Mouse (Mus musculus): Measurements from ENCODE around the gene Rxrb. TPM values are rescaled to one million over a fixed set of nuclear protein-coding genes. Genes with fewer than 3 reads are reported as not detected.

The Rxrb gene
- total and polyA plus RNA-seq, 2 experiments from 2014 or later = 28.4 to 29.4 TPM

- Histone ChIP-seq H3K27ac (ENCODE audit: low read depth) (no peak overlapping the region), H3K4me3 (ENCODE audit: low read depth, low read length) (no peak overlapping the region), H3K4me1 (ENCODE audit: control insufficient read depth, insufficient read depth) (no peaks in the 10 kb centered on the region), H3K9me3 (replicated peaks; ENCODE audit: control insufficient read depth, low read length) (0 out of 2 replicates have a peak, but pooled peaks cover 4% of the 10 kb centered on the region), H3K9ac (replicated peaks; ENCODE audit: low read depth, low read length) (no peak overlapping the region), H3K27me3 (ENCODE audit: control insufficient read depth, insufficient read depth, low read length) (no peaks in the 10 kb centered on the region), H3K4me2 (ENCODE audit: low read depth, low read length) (no peak overlapping the region), H3K36me3 (replicated peaks; ENCODE audit: control insufficient read depth, insufficient read depth, low read length) (no peaks in the 10 kb centered on the region)
- TF ChIP-seq EP300 (IDR thresholded peaks at IDR 0.05; ENCODE audit: low read depth) (no peak), CTCF (IDR thresholded peaks at IDR 0.05; ENCODE audit: low read depth) (no peak)
- WGBS = 53% methylated on average over 5 of the region's 5 CpGs
- ATAC-seq (ENCODE audit: insufficient read depth, low read depth) (no peak), DNase-seq (ENCODE audit: low spot score) (no peak)
These were observed 21.5 kb upstream of the Rxrb start for GRCm38 (mm10) chr17:34010156-34010555.

- DNase-seq (ENCODE audit: low spot score) (no peak), ATAC-seq (ENCODE audit: insufficient read depth, low read depth) (no peak)
These were observed 18.2 kb upstream of the Rxrb start for GRCm38 (mm10) chr17:34013436-34013835.

GRCm38 (mm10) chr17:34021539-34022413 lies 9.8 kb upstream of the Rxrb start:
- ATAC-seq (ENCODE audit: insufficient read depth, low read depth) (no peak), DNase-seq (ENCODE audit: low spot score) (no peak)
- TF ChIP-seq CTCF (IDR thresholded peaks at IDR 0.05; ENCODE audit: low read depth) (no peak), EP300 (IDR thresholded peaks at IDR 0.05; ENCODE audit: low read depth) (no peak)
- peaks cover 15% of the 10 kb centered on the region for H3K4me1 ChIP-seq (ENCODE audit: control insufficient read depth, insufficient read depth)
- WGBS = 93% methylated on average over 22 of the region's 23 CpGs
- no peaks in the 10 kb centered on the region for H3K27me3 ChIP-seq (ENCODE audit: control insufficient read depth, insufficient read depth, low read length)
- no peak overlapping the region for H3K4me3 ChIP-seq (ENCODE audit: low read depth, low read length)
- H3K36me3 ChIP-seq (replicated peaks; ENCODE audit: control insufficient read depth, insufficient read depth, low read length) = 0 out of 2 replicates have a peak, but pooled peaks cover 11% of the 10 kb centered on the region
- no peak overlapping the region for H3K9ac ChIP-seq (replicated peaks; ENCODE audit: low read depth, low read length)
- no peak overlapping the region for H3K27ac ChIP-seq (ENCODE audit: low read depth)
- H3K4me2 ChIP-seq (ENCODE audit: low read depth, low read length) = no peak overlapping the region
- H3K9me3 ChIP-seq (replicated peaks; ENCODE audit: control insufficient read depth, low read length) = 0 out of 2 replicates have a peak, but pooled peaks cover 4% of the 10 kb centered on the region

More at GRCm38 (mm10) chr17:34013436-34013835, 18.2 kb upstream of the Rxrb start:
- H3K9me3 ChIP-seq (replicated peaks; ENCODE audit: control insufficient read depth, low read length) = no peaks in the 10 kb centered on the region
- no peak overlapping the region for H3K4me2 ChIP-seq (ENCODE audit: low read depth, low read length)
- no peaks in the 10 kb centered on the region for H3K27me3 ChIP-seq (ENCODE audit: control insufficient read depth, insufficient read depth, low read length)
- H3K4me1 ChIP-seq (ENCODE audit: control insufficient read depth, insufficient read depth) = no peaks in the 10 kb centered on the region
- no peak overlapping the region for H3K27ac ChIP-seq (ENCODE audit: low read depth)
- TF ChIP-seq CTCF (IDR thresholded peaks at IDR 0.05; ENCODE audit: low read depth) (no peak), EP300 (IDR thresholded peaks at IDR 0.05; ENCODE audit: low read depth) (no peak)
- no peak overlapping the region for H3K9ac ChIP-seq (replicated peaks; ENCODE audit: low read depth, low read length)
- WGBS = 93% methylated on average over 8 of the region's 8 CpGs
- no peaks in the 10 kb centered on the region for H3K36me3 ChIP-seq (replicated peaks; ENCODE audit: control insufficient read depth, insufficient read depth, low read length)
- H3K4me3 ChIP-seq (ENCODE audit: low read depth, low read length) = no peak overlapping the region

GRCm38 (mm10) chr17:34022414-34022783 lies 9.2 kb upstream of the Rxrb start:
- Histone ChIP-seq H3K27me3 (ENCODE audit: control insufficient read depth, insufficient read depth, low read length) (no peaks in the 10 kb centered on the region), H3K9ac (replicated peaks; ENCODE audit: low read depth, low read length) (no peak overlapping the region), H3K4me3 (ENCODE audit: low read depth, low read length) (no peak overlapping the region), H3K9me3 (replicated peaks; ENCODE audit: control insufficient read depth, low read length) (0 out of 2 replicates have a peak, but pooled peaks cover 4% of the 10 kb centered on the region), H3K4me1 (ENCODE audit: control insufficient read depth, insufficient read depth) (peaks cover 22% of the 10 kb centered on the region), H3K4me2 (ENCODE audit: low read depth, low read length) (no peak overlapping the region), H3K36me3 (replicated peaks; ENCODE audit: control insufficient read depth, insufficient read depth, low read length) (0 out of 2 replicates have a peak, but pooled peaks cover 11% of the 10 kb centered on the region), H3K27ac (ENCODE audit: low read depth) (no peak overlapping the region)
- DNase-seq (ENCODE audit: low spot score) (no peak), ATAC-seq (ENCODE audit: insufficient read depth, low read depth) (no peak)
- TF ChIP-seq EP300 (IDR thresholded peaks at IDR 0.05; ENCODE audit: low read depth) = no peak
- 90% methylated on average over 14 of the region's 14 CpGs for WGBS

GRCm38 (mm10) chr17:34022987-34023386 lies 8.6 kb upstream of the Rxrb start:
- no peak overlapping the region for H3K27ac ChIP-seq (ENCODE audit: low read depth)
- H3K9ac ChIP-seq (replicated peaks; ENCODE audit: low read depth, low read length) = no peak overlapping the region
- ATAC-seq (ENCODE audit: insufficient read depth, low read depth) = no peak
- H3K36me3 ChIP-seq (replicated peaks; ENCODE audit: control insufficient read depth, insufficient read depth, low read length) = 0 out of 2 replicates have a peak, but pooled peaks cover 11% of the 10 kb centered on the region
- H3K4me2 ChIP-seq (ENCODE audit: low read depth, low read length) = no peak overlapping the region
- WGBS = 96% methylated on average over 20 of the region's 20 CpGs
- no peaks in the 10 kb centered on the region for H3K27me3 ChIP-seq (ENCODE audit: control insufficient read depth, insufficient read depth, low read length)
- 0 out of 2 replicates have a peak, but pooled peaks cover 4% of the 10 kb centered on the region for H3K9me3 ChIP-seq (replicated peaks; ENCODE audit: control insufficient read depth, low read length)
- H3K4me1 ChIP-seq (ENCODE audit: control insufficient read depth, insufficient read depth) = peaks cover 22% of the 10 kb centered on the region
- no peak for DNase-seq (ENCODE audit: low spot score)
- no peak overlapping the region for H3K4me3 ChIP-seq (ENCODE audit: low read depth, low read length)
- TF ChIP-seq EP300 (IDR thresholded peaks at IDR 0.05; ENCODE audit: low read depth) (no peak), CTCF (IDR thresholded peaks at IDR 0.05; ENCODE audit: low read depth) (no peak)
